Mouse (Mus musculus): ENCODE measurements around the gene Cxcl5.

GRCm38 (mm10) chr5:90771369-90771768 lies 12.2 kb downstream of the Cxcl5 start:
- TF ChIP-seq CTCF (IDR thresholded peaks at IDR 0.05; ENCODE audit: borderline replicate concordance, insufficient read depth, low read length) (no peak), POLR2A (IDR thresholded peaks at IDR 0.05; ENCODE audit: low read depth, low read length) (no peak)

All from embryonic fibroblast, embryonic 13.5 days (primary cell).